Mouse (Mus musculus): ENCODE data around the gene Rab11fip4.

DNA sequence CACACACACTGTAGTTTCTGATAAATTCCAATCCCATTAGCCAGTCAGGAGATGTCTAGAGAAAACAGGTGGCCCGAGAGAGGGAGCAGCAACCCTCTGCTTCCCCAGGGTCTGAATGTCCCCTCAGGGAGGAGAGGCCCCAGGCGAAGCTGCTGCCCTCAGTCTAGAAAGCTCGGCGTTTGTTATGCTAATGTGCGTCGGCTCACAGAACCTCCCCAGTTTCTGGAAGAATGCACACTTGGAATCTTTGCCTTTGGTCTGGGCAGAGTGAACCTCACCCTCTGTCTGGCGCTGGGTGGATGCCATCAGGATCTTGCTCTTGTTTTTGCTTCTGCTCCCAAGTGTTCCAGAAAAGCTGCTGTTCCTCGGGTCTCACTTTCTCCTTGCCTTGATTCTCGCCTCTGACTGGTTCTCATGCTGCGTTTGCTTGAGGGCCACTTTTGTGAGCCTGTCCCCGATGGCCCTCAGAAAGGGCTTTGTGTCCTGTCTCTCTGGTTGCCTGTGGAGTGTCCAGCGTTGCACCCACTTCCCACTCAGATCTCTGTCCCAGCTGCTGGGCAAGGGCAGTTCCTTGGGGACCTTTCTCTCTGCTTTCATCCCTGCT lies 55.6 kb downstream of the Rab11fip4 start:
- TF ChIP-seq CTCF (IDR thresholded peaks at IDR 0.05; ENCODE audit: low read depth): no peak
- no peak for TF ChIP-seq EP300 (IDR thresholded peaks at IDR 0.05; ENCODE audit: low read depth)
